Mouse (Mus musculus) neural tube, embryonic 11.5 days (tissue): ENCODE measurements around the gene Znrf3. TPM values are rescaled to one million over a fixed set of nuclear protein-coding genes. Genes with fewer than 3 reads are reported as not detected.

Experiments used
- ATAC-seq: fragments of 200-750 bp; cut with Nextera tagmentation; 2 replicates; pipeline ENCODE4 v1.8.0; 2017; ENCODE audit warnings: moderate number of reproducible peaks, mild to moderate bottlenecking, moderate TSS enrichment, moderate library complexity; ENCODE audit not compliant: insufficient read depth, low FRiP score, low TSS enrichment
- DNase-seq: peaks from one replicate; pipeline ENCODE4 v3.0.0-alpha.2; 2015; ENCODE audit warnings: low spot score
- H3K27ac ChIP-seq: fragments of 300-500 bp; sonication (generic); 2 replicates; pipeline ENCODE4 v1.5.1; 2014; ENCODE audit warnings: low read depth, mild to moderate bottlenecking, low read length
- H3K27me3 ChIP-seq: fragments of 300-500 bp; sonication (generic); 2 replicates; pipeline ENCODE4 v1.6.1; 2014; ENCODE audit warnings: mild to moderate bottlenecking, low read length, mixed read lengths; ENCODE audit not compliant: control insufficient read depth, insufficient read depth
- H3K36me3 ChIP-seq: fragments of 300-500 bp; sonication (generic); 2 replicates; pipeline ENCODE4 v1.6.1; 2014; ENCODE audit warnings: mild to moderate bottlenecking, low read length, moderate library complexity, mixed read lengths; ENCODE audit not compliant: control insufficient read depth, insufficient read depth
- H3K4me1 ChIP-seq: fragments of 300-500 bp; sonication (generic); 2 replicates; pipeline ENCODE4 v1.6.1; 2014; ENCODE audit warnings: low read length, mixed read lengths; ENCODE audit not compliant: control insufficient read depth, insufficient read depth
- H3K4me2 ChIP-seq: fragments of 300-500 bp; sonication (generic); 2 replicates; pipeline ENCODE4 v1.6.1; 2014; ENCODE audit warnings: low read depth, mild to moderate bottlenecking, moderate library complexity
- H3K4me3 ChIP-seq: fragments of 300-500 bp; sonication (generic); 2 replicates; pipeline ENCODE4 v1.5.1; 2014; ENCODE audit warnings: low read depth, low read length
- H3K9ac ChIP-seq: fragments of 300-500 bp; sonication (generic); 2 replicates; pipeline ENCODE4 v1.6.1; 2014; ENCODE audit warnings: mild to moderate bottlenecking, low read length
- H3K9me3 ChIP-seq: fragments of 300-500 bp; sonication (generic); 2 replicates; pipeline ENCODE4 v1.6.1; 2016; ENCODE audit warnings: low read length; ENCODE audit not compliant: control insufficient read depth
- WGBS: fragments of 180-500 bp; shearing (Covaris S2); extraction: QIAGEN DNeasy Blood & Tissue Kit; methylation state at CpG from one replicate; pipeline ENCODE4 v1.1.7; 2014; 5-methylcytosine and 5-hydroxymethylcytosine counted together
- polyA plus RNA-seq: library from polyadenylated mRNA; unstranded; fragments of >200 nt; fragmentation: Nextera tagmentation; extraction: Ambion mirVana; gene quantifications from 2 replicates; pipeline ENCODE4 v1.2.1, GENCODE M21; 2014

Znrf3 gene
- polyA plus RNA-seq, 1 experiment from 2014 or later: 9.4 TPM

GRCm38 (mm10) chr11:5325217-5325616 is 119.4 kb downstream of the Znrf3 start:
- no peaks in the 10 kb centered on the region for H3K9me3 ChIP-seq
- WGBS: 94% methylated on average over 6 of the region's 6 CpGs
- H3K27ac ChIP-seq: no peak overlapping the region
- H3K4me2 ChIP-seq: no peak overlapping the region
- H3K27me3 ChIP-seq: no peaks in the 10 kb centered on the region
- no peaks in the 10 kb centered on the region for H3K4me1 ChIP-seq
- ATAC-seq: no peak
- H3K4me3 ChIP-seq: no peak overlapping the region
- H3K36me3 ChIP-seq: no peaks in the 10 kb centered on the region
- no peak overlapping the region for H3K9ac ChIP-seq
- DNase-seq: no peak

DNA sequence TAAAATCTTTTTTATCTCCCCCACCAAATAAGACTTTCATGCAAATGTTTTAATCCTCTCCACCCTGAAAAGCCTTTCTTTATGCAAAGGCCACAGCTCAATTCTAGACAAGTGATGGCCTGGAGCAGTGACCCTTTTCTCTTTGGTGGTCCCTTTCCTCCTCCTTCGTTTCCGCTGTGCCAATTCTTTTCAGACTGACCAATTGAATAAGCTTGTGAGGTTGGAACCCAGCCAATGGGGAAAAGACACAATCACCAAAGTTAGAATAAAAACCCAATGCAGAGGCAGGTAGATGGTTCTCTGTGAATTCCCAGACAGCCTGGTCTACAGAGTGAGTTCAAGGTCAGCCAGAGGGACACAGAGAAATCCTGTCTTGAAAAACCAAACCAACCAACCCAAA is 120.4 kb downstream of the Znrf3 start:
- Histone ChIP-seq H3K27me3 (no peaks in the 10 kb centered on the region), H3K4me2 (no peak overlapping the region), H3K9ac (no peak overlapping the region), H3K27ac (no peak overlapping the region), H3K4me1 (no peaks in the 10 kb centered on the region), H3K4me3 (no peak overlapping the region), H3K36me3 (no peaks in the 10 kb centered on the region), H3K9me3 (no peaks in the 10 kb centered on the region)
- WGBS: 49% methylated on average over 2 of the region's 2 CpGs
- DNase-seq (no peak), ATAC-seq (no peak)

GRCm38 (mm10) chr11:5321687-5322086 is 123.0 kb downstream of the Znrf3 start:
- Histone ChIP-seq H3K4me1 (peaks cover 13% of the 10 kb centered on the region), H3K9ac (no peak overlapping the region), H3K4me3 (no peak overlapping the region), H3K36me3 (no peaks in the 10 kb centered on the region), H3K4me2 (no peak overlapping the region), H3K27ac (no peak overlapping the region), H3K27me3 (no peaks in the 10 kb centered on the region), H3K9me3 (no peaks in the 10 kb centered on the region)
- 90% methylated on average over 1 of the region's 1 CpGs for WGBS
- DNase-seq (no peak), ATAC-seq (no peak)

- ATAC-seq (no peak), DNase-seq (no peak)
- Histone ChIP-seq H3K4me2 (no peak overlapping the region), H3K27me3 (no peaks in the 10 kb centered on the region), H3K9me3 (no peaks in the 10 kb centered on the region), H3K4me3 (no peak overlapping the region), H3K4me1 (peaks cover 15% of the 10 kb centered on the region), H3K27ac (no peak overlapping the region), H3K9ac (no peak overlapping the region), H3K36me3 (no peaks in the 10 kb centered on the region)
- 46% methylated on average over 2 of the region's 2 CpGs for WGBS
Observed at GRCm38 (mm10) chr11:5318976-5319375, 125.7 kb downstream of the Znrf3 start.

DNA sequence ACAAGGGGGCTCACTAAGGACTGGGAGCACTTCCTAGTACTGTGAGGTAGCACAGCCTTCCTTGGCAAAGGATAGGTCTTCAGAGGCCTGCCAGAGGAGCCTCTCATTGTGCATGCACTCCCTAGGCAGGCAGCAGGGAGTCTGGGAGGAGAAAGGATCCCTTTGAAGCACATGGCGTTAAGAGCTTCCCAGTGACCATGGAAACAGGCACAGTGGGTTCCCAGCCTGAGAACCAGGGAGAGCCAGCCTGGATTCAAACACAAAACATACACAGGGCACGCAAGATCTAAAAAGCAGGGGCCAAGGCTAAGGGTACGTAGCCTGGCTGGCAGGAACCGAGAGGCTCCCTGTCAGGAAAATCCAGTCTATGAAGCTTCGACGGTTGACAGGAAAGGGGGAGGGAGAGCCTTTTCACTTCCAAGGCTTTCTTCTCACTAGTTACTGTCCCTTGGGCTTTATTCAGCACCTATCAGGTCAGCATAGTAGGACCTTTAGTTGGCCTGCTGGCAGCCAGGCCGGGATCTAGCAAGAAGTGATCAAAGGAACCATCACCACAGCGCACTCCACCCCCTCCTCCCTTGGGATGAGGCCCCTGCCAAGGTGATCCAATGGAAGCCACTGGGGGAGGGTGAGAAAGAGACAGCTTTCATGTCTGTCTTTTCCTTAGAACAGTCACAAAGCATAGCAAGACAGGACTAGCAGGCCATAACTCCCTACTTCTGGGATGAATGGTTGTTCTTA is 126.4 kb downstream of the Znrf3 start:
- H3K4me2 ChIP-seq: no peak overlapping the region
- H3K4me1 ChIP-seq: peaks cover 15% of the 10 kb centered on the region
- ATAC-seq (peak; percentile 79), DNase-seq (peak; percentile 62)
- WGBS: 5% methylated on average over 8 of the region's 8 CpGs
- H3K27me3 ChIP-seq: no peaks in the 10 kb centered on the region
- H3K4me3 ChIP-seq: no peak overlapping the region
- H3K36me3 ChIP-seq: no peaks in the 10 kb centered on the region
- H3K27ac ChIP-seq: 0 out of 2 replicates have a peak overlapping the region, but pooled peaks have one; percentile 49
- no peaks in the 10 kb centered on the region for H3K9me3 ChIP-seq
- no peak overlapping the region for H3K9ac ChIP-seq

- ATAC-seq: no peak
- H3K27me3 ChIP-seq: no peaks in the 10 kb centered on the region
- H3K27ac ChIP-seq: no peak overlapping the region
- H3K4me2 ChIP-seq: no peak overlapping the region
- H3K4me3 ChIP-seq: no peak overlapping the region
- H3K9ac ChIP-seq: no peak overlapping the region
- peaks cover 15% of the 10 kb centered on the region for H3K4me1 ChIP-seq
- no peaks in the 10 kb centered on the region for H3K36me3 ChIP-seq
- no peak for DNase-seq
- H3K9me3 ChIP-seq: no peaks in the 10 kb centered on the region
Observed at GRCm38 (mm10) chr11:5314796-5315195, 129.9 kb downstream of the Znrf3 start.

- no peak overlapping the region for H3K27ac ChIP-seq
- DNase-seq (no peak), ATAC-seq (no peak)
- 32% methylated on average over 3 of the region's 3 CpGs for WGBS
- H3K4me1 ChIP-seq: peaks cover 15% of the 10 kb centered on the region
- no peaks in the 10 kb centered on the region for H3K9me3 ChIP-seq
- H3K27me3 ChIP-seq: no peaks in the 10 kb centered on the region
- H3K36me3 ChIP-seq: no peaks in the 10 kb centered on the region
- no peak overlapping the region for H3K4me2 ChIP-seq
- no peak overlapping the region for H3K4me3 ChIP-seq
- H3K9ac ChIP-seq: no peak overlapping the region
Observed at GRCm38 (mm10) chr11:5314330-5314741, 130.3 kb downstream of the Znrf3 start.

- 94% methylated on average over 13 of the region's 13 CpGs for WGBS
Observed at GRCm38 (mm10) chr11:5307024-5307905, 137.4 kb downstream of the Znrf3 start.

DNA sequence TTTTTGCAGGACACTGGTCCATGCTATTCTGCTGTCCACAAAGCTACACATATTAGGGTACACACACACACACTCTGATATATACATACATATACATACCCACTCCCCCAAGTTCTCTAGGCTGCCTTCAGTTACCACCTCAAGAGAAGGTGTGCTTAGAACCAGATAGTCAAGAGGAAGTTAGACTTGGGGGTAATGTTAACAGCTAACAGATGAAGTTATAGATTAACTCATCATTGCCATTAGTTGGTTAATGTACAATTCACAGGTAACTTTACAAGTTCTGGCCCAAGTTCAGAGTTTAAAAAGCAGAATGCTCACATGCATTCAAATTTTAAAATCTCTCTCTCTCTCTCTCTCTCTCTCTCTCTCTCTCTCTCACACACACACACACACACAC is 138.6 kb downstream of the Znrf3 start:
- Histone ChIP-seq H3K4me2 (no peak overlapping the region), H3K9ac (no peak overlapping the region), H3K4me3 (no peak overlapping the region), H3K9me3 (no peaks in the 10 kb centered on the region), H3K36me3 (no peaks in the 10 kb centered on the region), H3K27me3 (no peaks in the 10 kb centered on the region), H3K4me1 (no peaks in the 10 kb centered on the region), H3K27ac (no peak overlapping the region)
- ATAC-seq (no peak), DNase-seq (no peak)

More at GRCm38 (mm10) chr11:5307024-5307905, 137.4 kb downstream of the Znrf3 start:
- Histone ChIP-seq H3K9ac (no peak overlapping the region), H3K4me1 (no peaks in the 10 kb centered on the region), H3K9me3 (no peaks in the 10 kb centered on the region), H3K4me2 (no peak overlapping the region), H3K4me3 (no peak overlapping the region), H3K36me3 (no peaks in the 10 kb centered on the region), H3K27me3 (no peaks in the 10 kb centered on the region), H3K27ac (no peak overlapping the region)
- ATAC-seq (no peak), DNase-seq (no peak)
